Mouse (Mus musculus) liver, postnatal 0 days (tissue): ENCODE measurements at regions not wholly inside any gene's neighbourhood (a gene's known extent, or its start where the extent isn't known, plus 50 kb on each side); places are given as distances from the start of the nearest gene placed in this dataset.

Experiments used
- CTCF ChIP-seq: sonication (generic); IDR thresholded peaks from 2 replicates; pipeline ENCODE4 v1.5.1; 2016; ENCODE audit warnings: antibody characterized with exemption, low read depth
- EP300 ChIP-seq: IDR thresholded peaks from 2 replicates; pipeline ENCODE4 v1.6.1; 2016; ENCODE audit warnings: antibody characterized with exemption, low read depth, mild to moderate bottlenecking

GRCm38 (mm10) chr12:77807674-77808073 lies 386.4 kb upstream of the Gm6657 start:
- no peak for TF ChIP-seq CTCF
- TF ChIP-seq EP300: no peak
